Mouse (Mus musculus) neural tube, embryonic 11.5 days (tissue): Measurements from ENCODE around the gene Aff3. TPM values are rescaled to one million over a fixed set of nuclear protein-coding genes. Genes with fewer than 3 reads are reported as not detected.
A peak's percentile ranks its signal among the peaks of the same experiment; 100 is the strongest.

Experiments
- ATAC-seq: fragments of 200-750 bp; cut with Nextera tagmentation; 2 replicates; pipeline ENCODE4 v1.8.0; 2017; ENCODE audit warnings: moderate number of reproducible peaks, mild to moderate bottlenecking, moderate TSS enrichment, moderate library complexity; ENCODE audit not compliant: insufficient read depth, low FRiP score, low TSS enrichment
- DNase-seq: peaks from one replicate; pipeline ENCODE4 v3.0.0-alpha.2; 2015; ENCODE audit warnings: low spot score
- H3K27ac ChIP-seq: fragments of 300-500 bp; sonication (generic); 2 replicates; pipeline ENCODE4 v1.5.1; 2014; ENCODE audit warnings: low read depth, mild to moderate bottlenecking, low read length
- H3K27me3 ChIP-seq: fragments of 300-500 bp; sonication (generic); 2 replicates; pipeline ENCODE4 v1.6.1; 2014; ENCODE audit warnings: mild to moderate bottlenecking, low read length, mixed read lengths; ENCODE audit not compliant: control insufficient read depth, insufficient read depth
- H3K36me3 ChIP-seq: fragments of 300-500 bp; sonication (generic); 2 replicates; pipeline ENCODE4 v1.6.1; 2014; ENCODE audit warnings: mild to moderate bottlenecking, low read length, moderate library complexity, mixed read lengths; ENCODE audit not compliant: control insufficient read depth, insufficient read depth
- H3K4me1 ChIP-seq: fragments of 300-500 bp; sonication (generic); 2 replicates; pipeline ENCODE4 v1.6.1; 2014; ENCODE audit warnings: low read length, mixed read lengths; ENCODE audit not compliant: control insufficient read depth, insufficient read depth
- H3K4me2 ChIP-seq: fragments of 300-500 bp; sonication (generic); 2 replicates; pipeline ENCODE4 v1.6.1; 2014; ENCODE audit warnings: low read depth, mild to moderate bottlenecking, moderate library complexity
- H3K4me3 ChIP-seq: fragments of 300-500 bp; sonication (generic); 2 replicates; pipeline ENCODE4 v1.5.1; 2014; ENCODE audit warnings: low read depth, low read length
- H3K9ac ChIP-seq: fragments of 300-500 bp; sonication (generic); 2 replicates; pipeline ENCODE4 v1.6.1; 2014; ENCODE audit warnings: mild to moderate bottlenecking, low read length
- H3K9me3 ChIP-seq: fragments of 300-500 bp; sonication (generic); 2 replicates; pipeline ENCODE4 v1.6.1; 2016; ENCODE audit warnings: low read length; ENCODE audit not compliant: control insufficient read depth
- WGBS: fragments of 180-500 bp; shearing (Covaris S2); extraction: QIAGEN DNeasy Blood & Tissue Kit; methylation state at CpG from one replicate; pipeline ENCODE4 v1.1.7; 2014; 5-methylcytosine and 5-hydroxymethylcytosine counted together
- polyA plus RNA-seq: library from polyadenylated mRNA; unstranded; fragments of >200 nt; fragmentation: Nextera tagmentation; extraction: Ambion mirVana; gene quantifications from 2 replicates; pipeline ENCODE4 v1.2.1, GENCODE M21; 2014

Aff3 gene
- polyA plus RNA-seq, 1 experiment from 2014 or later: 33.3 TPM

GRCm38 (mm10) chr1:38489733-38490132 lies 175.0 kb downstream of the Aff3 start:
- ATAC-seq (no peak), DNase-seq (no peak)
- Histone ChIP-seq H3K27ac (no peak overlapping the region), H3K9ac (no peak overlapping the region), H3K4me1 (peaks cover 9% of the 10 kb centered on the region; the same call in 1 of the 2 replicates), H3K27me3 (no peaks in the 10 kb centered on the region), H3K4me2 (no peak overlapping the region), H3K36me3 (no peaks in the 10 kb centered on the region), H3K9me3 (no peaks in the 10 kb centered on the region), H3K4me3 (no peak overlapping the region)
- 87% methylated on average over 6 of the region's 6 CpGs for WGBS

- WGBS: 65% methylated on average over 8 of the region's 8 CpGs
- Histone ChIP-seq H3K36me3 (no peaks in the 10 kb centered on the region), H3K27ac (no peak overlapping the region)
Observed at GRCm38 (mm10) chr1:38488667-38489210, 176.0 kb downstream of the Aff3 start.

GRCm38 (mm10) chr1:38487884-38488283 lies 176.9 kb downstream of the Aff3 start:
- H3K36me3 ChIP-seq: no peaks in the 10 kb centered on the region
- DNase-seq (no peak), ATAC-seq (no peak)
- 95% methylated on average over 2 of the region's 2 CpGs for WGBS
- no peaks in the 10 kb centered on the region for H3K9me3 ChIP-seq
- no peak overlapping the region for H3K4me2 ChIP-seq
- H3K27me3 ChIP-seq: no peaks in the 10 kb centered on the region
- H3K4me1 ChIP-seq: no peaks in the 10 kb centered on the region
- H3K4me3 ChIP-seq: no peak overlapping the region
- no peak overlapping the region for H3K27ac ChIP-seq
- H3K9ac ChIP-seq: no peak overlapping the region

More at GRCm38 (mm10) chr1:38488667-38489210, 176.0 kb downstream of the Aff3 start:
- Histone ChIP-seq H3K4me3 (no peak overlapping the region), H3K4me2 (no peak overlapping the region), H3K27me3 (no peaks in the 10 kb centered on the region), H3K9me3 (no peaks in the 10 kb centered on the region), H3K9ac (no peak overlapping the region), H3K4me1 (peaks cover 4% of the 10 kb centered on the region; the same call in 1 of the 2 replicates)
- no peak for DNase-seq
- ATAC-seq: no peak

- no peaks in the 10 kb centered on the region for H3K27me3 ChIP-seq
- H3K4me1 ChIP-seq: no peaks in the 10 kb centered on the region
- H3K4me2 ChIP-seq: no peak overlapping the region
- no peaks in the 10 kb centered on the region for H3K9me3 ChIP-seq
- ATAC-seq (no peak), DNase-seq (no peak)
- no peak overlapping the region for H3K9ac ChIP-seq
- 72% methylated on average over 2 of the region's 2 CpGs for WGBS
- H3K4me3 ChIP-seq: no peak overlapping the region
- H3K36me3 ChIP-seq: no peaks in the 10 kb centered on the region
- H3K27ac ChIP-seq: no peak overlapping the region
Observed at GRCm38 (mm10) chr1:38483191-38483590, 181.6 kb downstream of the Aff3 start.

GRCm38 (mm10) chr1:38478246-38478743 lies 186.5 kb downstream of the Aff3 start:
- Histone ChIP-seq H3K4me3 (no peak overlapping the region), H3K27ac (no peak overlapping the region), H3K4me1 (no peaks in the 10 kb centered on the region), H3K9ac (no peak overlapping the region), H3K36me3 (no peaks in the 10 kb centered on the region), H3K9me3 (no peaks in the 10 kb centered on the region), H3K27me3 (no peaks in the 10 kb centered on the region), H3K4me2 (no peak overlapping the region)
- WGBS: 80% methylated on average over 9 of the region's 9 CpGs
- no peak for DNase-seq
- ATAC-seq: no peak

- Histone ChIP-seq H3K4me2 (no peak overlapping the region), H3K27me3 (no peaks in the 10 kb centered on the region), H3K4me3 (no peak overlapping the region), H3K9ac (no peak overlapping the region), H3K4me1 (peaks cover 7% of the 10 kb centered on the region), H3K27ac (no peak overlapping the region), H3K36me3 (no peaks in the 10 kb centered on the region), H3K9me3 (no peaks in the 10 kb centered on the region)
- DNase-seq (no peak), ATAC-seq (no peak)
- 78% methylated on average over 11 of the region's 11 CpGs for WGBS
Observed at GRCm38 (mm10) chr1:38470817-38471216, 193.9 kb downstream of the Aff3 start.

GRCm38 (mm10) chr1:38470166-38470565 lies 194.6 kb downstream of the Aff3 start:
- Histone ChIP-seq H3K4me3 (no peak overlapping the region), H3K9me3 (no peaks in the 10 kb centered on the region), H3K9ac (no peak overlapping the region), H3K27me3 (no peaks in the 10 kb centered on the region), H3K27ac (no peak overlapping the region), H3K4me2 (no peak overlapping the region), H3K4me1 (peaks cover 7% of the 10 kb centered on the region), H3K36me3 (no peaks in the 10 kb centered on the region)
- no peak for ATAC-seq
- no peak for DNase-seq
- WGBS: 69% methylated on average over 5 of the region's 5 CpGs

GRCm38 (mm10) chr1:38467305-38468083 lies 197.3 kb downstream of the Aff3 start:
- Histone ChIP-seq H3K36me3 (no peaks in the 10 kb centered on the region), H3K27me3 (no peaks in the 10 kb centered on the region), H3K4me3 (no peak overlapping the region), H3K9me3 (no peaks in the 10 kb centered on the region), H3K27ac (0 out of 2 replicates have a peak overlapping the region, but pooled peaks have one; percentile 10), H3K4me2 (no peak overlapping the region), H3K4me1 (peaks cover 7% of the 10 kb centered on the region), H3K9ac (no peak overlapping the region)
- WGBS: 44% methylated on average over 7 of the region's 7 CpGs
- DNase-seq: no peak
- no peak; the same call in 1 of the 2 replicates for ATAC-seq
